Mouse (Mus musculus): Measurements from ENCODE around the gene Napsa. TPM values are rescaled to one million over a fixed set of nuclear protein-coding genes. Genes with fewer than 3 reads are reported as not detected.

Gene Napsa
- total RNA-seq, 2 experiments from 2014 or later, result 0.37 TPM; not detected in 1

GRCm38 (mm10) chr7:44570989-44571388 lies 1.2 kb upstream of the Napsa start:
- no peak for DNase-seq (ENCODE audit: low spot score in 2 of 2)

- no peak for DNase-seq (ENCODE audit: low spot score in 2 of 2)
Measured at GRCm38 (mm10) chr7:44571811-44572210, 369 bp upstream of the Napsa start.

GRCm38 (mm10) chr7:44572956-44573484 lies 840 bp downstream of the Napsa start:
- no peak for DNase-seq (ENCODE audit: low spot score in 2 of 2)

GRCm38 (mm10) chr7:44576333-44576844 lies 4.2 kb downstream of the Napsa start:
- no peak for DNase-seq (ENCODE audit: low spot score in 2 of 2)

- no peak for DNase-seq (ENCODE audit: low spot score in 2 of 2)
Measured at GRCm38 (mm10) chr7:44581637-44582036, 9.5 kb downstream of the Napsa start.

- no peak for DNase-seq (ENCODE audit: low spot score in 2 of 2)
Measured at GRCm38 (mm10) chr7:44582709-44583108, 10.5 kb downstream of the Napsa start.

- DNase-seq (ENCODE audit: low spot score in 2 of 2), result no peak
Measured at GRCm38 (mm10) chr7:44583146-44583545, 11.0 kb downstream of the Napsa start.

- DNase-seq (ENCODE audit: low spot score in 2 of 2), result no peak
Measured at GRCm38 (mm10) chr7:44584265-44584804, 12.2 kb downstream of the Napsa start.

GRCm38 (mm10) chr7:44584921-44585320 lies 12.7 kb downstream of the Napsa start:
- DNase-seq (ENCODE audit: low spot score in 2 of 2), result no peak

- no peak for DNase-seq (ENCODE audit: low spot score in 2 of 2)
Measured at GRCm38 (mm10) chr7:44585606-44586005, 13.4 kb downstream of the Napsa start.

GRCm38 (mm10) chr7:44586518-44586917 lies 14.3 kb downstream of the Napsa start:
- peak; percentile 74 to 80 for DNase-seq (ENCODE audit: low spot score in 2 of 2)

GRCm38 (mm10) chr7:44586930-44587329 lies 14.8 kb downstream of the Napsa start:
- DNase-seq (ENCODE audit: low spot score in 2 of 2), result peak; percentile 77 to 82

- DNase-seq (ENCODE audit: low spot score in 2 of 2), result no peak
Measured at GRCm38 (mm10) chr7:44587676-44588075, 15.5 kb downstream of the Napsa start.

- DNase-seq (ENCODE audit: low spot score in 2 of 2), result no peak
Measured at GRCm38 (mm10) chr7:44588338-44588737, 16.2 kb downstream of the Napsa start.

- DNase-seq (ENCODE audit: low spot score in 2 of 2), result peak; percentile 67 to 86
Measured at GRCm38 (mm10) chr7:44589149-44589548, 17.0 kb downstream of the Napsa start.

GRCm38 (mm10) chr7:44589946-44590345 lies 17.8 kb downstream of the Napsa start:
- no peak for DNase-seq (ENCODE audit: low spot score in 2 of 2)

- DNase-seq (ENCODE audit: low spot score in 2 of 2), result peak; percentile 84 to 93
Measured at GRCm38 (mm10) chr7:44590402-44591347, 18.5 kb downstream of the Napsa start, which contains the start of gene Kcnc3. Gene Kcnc3, plus strand, starts transcription at chr7:44590664.

- peak in 1 of 2 experiments; percentile 43 for DNase-seq (ENCODE audit: low spot score in 2 of 2)
Measured at GRCm38 (mm10) chr7:44591348-44592116, 19.4 kb downstream of the Napsa start.

GRCm38 (mm10) chr7:44593051-44593450 lies 20.9 kb downstream of the Napsa start:
- no peak for DNase-seq (ENCODE audit: low spot score in 2 of 2)

- peak; percentile 87 to 91 for DNase-seq (ENCODE audit: low spot score in 2 of 2)
Measured at GRCm38 (mm10) chr7:44593775-44594174, 21.6 kb downstream of the Napsa start.

GRCm38 (mm10) chr7:44594291-44594690 lies 22.1 kb downstream of the Napsa start:
- peak in 1 of 2 experiments; percentile 51 for DNase-seq (ENCODE audit: low spot score in 2 of 2)

Data from left cerebral cortex, adult 18-20 months (tissue).